Mouse (Mus musculus) testis, adult 2 months (tissue): ENCODE results near the gene Hivep2. TPM values are rescaled to one million over a fixed set of nuclear protein-coding genes. Genes with fewer than 3 reads are reported as not detected.

Experiments
- H3K27ac ChIP-seq: fragments of 200-500 bp; 2 replicates; pipeline ENCODE4 v1.5.1; 2012; ENCODE audit warnings: low read depth, low read length; ENCODE audit not compliant: control insufficient read depth, insufficient read depth
- H3K27me3 ChIP-seq: fragments of 200-500 bp; 2 replicates; pipeline ENCODE4 v1.6.1; 2012; ENCODE audit warnings: mild to moderate bottlenecking, low read length, moderate library complexity; ENCODE audit not compliant: control insufficient read depth, insufficient read depth
- H3K36me3 ChIP-seq: fragments of 200-500 bp; 2 replicates; pipeline ENCODE4 v1.6.1; 2012; ENCODE audit warnings: mild to moderate bottlenecking, low read length; ENCODE audit not compliant: control insufficient read depth, insufficient read depth
- H3K4me1 ChIP-seq: fragments of 200-500 bp; 2 replicates; pipeline ENCODE4 v1.6.1; 2012; ENCODE audit warnings: low read length; ENCODE audit not compliant: control insufficient read depth, insufficient read depth
- H3K4me3 ChIP-seq: fragments of 200-500 bp; 2 replicates; pipeline ENCODE4 v1.5.1; 2012; ENCODE audit warnings: low read depth, mild to moderate bottlenecking, low read length, moderate library complexity, mixed read lengths; ENCODE audit not compliant: control insufficient read depth
- CTCF ChIP-seq: fragments of 200-500 bp; IDR thresholded peaks from 2 replicates; pipeline ENCODE4 v1.5.1; 2012; ENCODE audit warnings: low read depth, mild to moderate bottlenecking, inconsistent platforms, low read length, moderate library complexity; ENCODE audit not compliant: control insufficient read depth, insufficient read depth, insufficient replicate concordance
- POLR2A ChIP-seq: fragments of 200-500 bp; IDR thresholded peaks from 2 replicates; pipeline ENCODE4 v1.6.1; 2012; ENCODE audit warnings: low read depth, mild to moderate bottlenecking, inconsistent platforms, low read length, moderate library complexity; ENCODE audit not compliant: control insufficient read depth
- polyA plus RNA-seq: library from polyadenylated mRNA; depleted of rRNA; stranded (reverse); fragments of >200 nt; gene quantifications from 2 replicates; pipeline ENCODE4 v1.2.3, GENCODE M21; 2012

Gene Hivep2
- polyA plus RNA-seq, 1 experiment = 0.88 TPM

- H3K36me3 ChIP-seq = no peaks in the 10 kb centered on the region
Measured at GRCm38 (mm10) chr10:14100847-14101246, 135.0 kb downstream of the Hivep2 start.

GRCm38 (mm10) chr10:14101966-14102365 lies 136.1 kb downstream of the Hivep2 start:
- Histone ChIP-seq H3K36me3 (no peaks in the 10 kb centered on the region), H3K4me1 (no peaks in the 10 kb centered on the region), H3K4me3 (no peak overlapping the region), H3K27ac (no peak overlapping the region), H3K27me3 (no peaks in the 10 kb centered on the region)
- TF ChIP-seq CTCF = no peak
- no peak for TF ChIP-seq POLR2A

More at GRCm38 (mm10) chr10:14100847-14101246, 135.0 kb downstream of the Hivep2 start:
- Histone ChIP-seq H3K4me3 (no peak overlapping the region), H3K4me1 (no peaks in the 10 kb centered on the region), H3K27ac (no peak overlapping the region), H3K27me3 (no peaks in the 10 kb centered on the region)
- TF ChIP-seq CTCF (no peak), POLR2A (no peak)

DNA sequence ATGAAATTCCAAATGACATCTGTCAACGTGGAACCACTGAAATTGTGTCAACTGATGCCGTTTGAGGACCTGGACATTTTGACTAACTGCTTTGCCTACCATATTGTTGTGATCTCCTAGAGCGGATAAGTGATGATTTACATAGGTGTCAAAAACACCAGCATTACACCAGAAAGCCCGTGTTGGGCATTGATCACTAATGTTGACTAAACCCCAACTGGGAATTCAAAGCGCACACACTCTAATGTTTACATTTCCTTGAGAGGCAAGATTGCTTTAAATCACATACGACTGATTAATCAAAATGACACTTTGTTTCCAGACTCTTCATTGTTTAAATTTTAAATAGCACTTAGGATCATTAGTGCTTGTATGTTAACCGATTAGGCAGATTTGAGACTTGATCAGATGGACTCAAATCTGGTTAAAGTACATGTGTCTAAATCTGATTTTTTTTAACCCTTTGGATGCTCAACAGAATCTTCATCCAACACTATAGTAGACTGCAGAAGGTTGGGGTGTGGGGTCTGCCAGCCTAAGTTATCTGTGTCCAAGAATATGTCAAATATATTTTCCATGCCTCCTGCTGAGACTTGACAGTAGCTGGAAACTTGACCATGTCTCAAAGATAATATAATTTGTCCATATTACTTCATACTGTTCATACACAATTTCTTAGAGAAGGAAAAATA lies 142.3 kb downstream of the Hivep2 start:
- H3K4me3 ChIP-seq = no peak overlapping the region
- no peak overlapping the region for H3K27ac ChIP-seq
- TF ChIP-seq POLR2A (no peak), CTCF (no peak)
- no peaks in the 10 kb centered on the region for H3K27me3 ChIP-seq
- H3K36me3 ChIP-seq = no peaks in the 10 kb centered on the region
- H3K4me1 ChIP-seq = no peaks in the 10 kb centered on the region

DNA sequence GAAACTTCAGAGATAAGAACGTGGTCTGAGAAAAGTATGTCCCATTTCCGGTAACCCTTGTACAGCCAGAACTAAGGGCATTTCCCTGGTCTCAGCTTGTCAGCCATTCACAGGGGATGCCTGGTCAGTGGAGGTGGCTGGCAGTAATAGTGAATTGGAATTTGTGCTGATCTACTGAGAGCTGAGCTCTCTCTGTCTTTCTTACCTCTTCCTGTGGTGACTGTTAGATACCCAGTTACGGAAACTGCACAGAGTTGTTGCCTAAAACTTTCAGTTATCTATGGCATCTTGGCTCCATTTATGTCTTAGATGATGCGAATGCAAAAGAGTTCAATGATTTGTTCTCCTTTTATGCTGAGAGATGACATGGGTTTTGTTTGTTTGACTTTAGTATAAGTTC lies 150.0 kb downstream of the Hivep2 start:
- Histone ChIP-seq H3K4me1 (no peaks in the 10 kb centered on the region), H3K4me3 (no peak overlapping the region), H3K27me3 (no peaks in the 10 kb centered on the region), H3K36me3 (no peaks in the 10 kb centered on the region), H3K27ac (no peak overlapping the region)
- TF ChIP-seq CTCF (no peak), POLR2A (no peak)

- Histone ChIP-seq H3K27me3 (no peaks in the 10 kb centered on the region), H3K27ac (no peak overlapping the region; the same call in 1 of the 2 replicates), H3K36me3 (no peaks in the 10 kb centered on the region), H3K4me1 (no peaks in the 10 kb centered on the region), H3K4me3 (no peak overlapping the region)
- TF ChIP-seq CTCF (no peak), POLR2A (no peak)
Measured at GRCm38 (mm10) chr10:14116978-14117377, 151.1 kb downstream of the Hivep2 start.

GRCm38 (mm10) chr10:14119201-14119600 lies 153.3 kb downstream of the Hivep2 start:
- no peaks in the 10 kb centered on the region for H3K4me1 ChIP-seq
- no peak overlapping the region for H3K27ac ChIP-seq
- TF ChIP-seq CTCF = no peak
- TF ChIP-seq POLR2A = no peak
- no peaks in the 10 kb centered on the region for H3K27me3 ChIP-seq
- no peak overlapping the region for H3K4me3 ChIP-seq
- H3K36me3 ChIP-seq = no peaks in the 10 kb centered on the region

GRCm38 (mm10) chr10:14120512-14120911 lies 154.6 kb downstream of the Hivep2 start:
- Histone ChIP-seq H3K4me1 (no peaks in the 10 kb centered on the region), H3K4me3 (no peak overlapping the region), H3K27ac (no peak overlapping the region)

More at GRCm38 (mm10) chr10:14120512-14120911, 154.6 kb downstream of the Hivep2 start:
- Histone ChIP-seq H3K36me3 (no peaks in the 10 kb centered on the region), H3K27me3 (no peaks in the 10 kb centered on the region)
- TF ChIP-seq CTCF = no peak
